Mouse (Mus musculus) forebrain, embryonic 12.5 days (tissue): ENCODE measurements around the gene Cnpy1. TPM values are rescaled to one million over a fixed set of nuclear protein-coding genes. Genes with fewer than 3 reads are reported as not detected.
A peak's percentile ranks its signal among the peaks of the same experiment; 100 is the strongest.

Experiments used
- ATAC-seq: fragments of 200-750 bp; cut with Nextera tagmentation; 2 replicates; pipeline ENCODE4 v1.8.0; 2017; ENCODE audit warnings: moderate TSS enrichment; ENCODE audit not compliant: low FRiP score
- H3K27ac ChIP-seq: fragments of 300-500 bp; sonication (generic); 2 replicates; pipeline ENCODE4 v1.5.1; 2016; ENCODE audit warnings: mild to moderate bottlenecking
- H3K27me3 ChIP-seq: fragments of 300-500 bp; sonication (generic); 2 replicates; pipeline ENCODE4 v1.6.1; 2016; ENCODE audit warnings: mild to moderate bottlenecking
- H3K36me3 ChIP-seq: fragments of 300-500 bp; sonication (generic); replicated peaks from 2 replicates; pipeline ENCODE4 v1.6.1; 2016; ENCODE audit warnings: mild to moderate bottlenecking
- H3K4me1 ChIP-seq: fragments of 300-500 bp; sonication (generic); 2 replicates; pipeline ENCODE4 v1.6.1; 2016
- H3K4me2 ChIP-seq: fragments of 300-500 bp; sonication (generic); 2 replicates; pipeline ENCODE4 v1.6.1; 2016; ENCODE audit warnings: mild to moderate bottlenecking, moderate library complexity
- H3K4me3 ChIP-seq: fragments of 300-500 bp; sonication (generic); replicated peaks from 2 replicates; pipeline ENCODE4 v1.5.1; 2016; ENCODE audit warnings: mild to moderate bottlenecking
- H3K9ac ChIP-seq: fragments of 300-500 bp; sonication (generic); 2 replicates; pipeline ENCODE4 v1.6.1; 2016; ENCODE audit warnings: mild to moderate bottlenecking
- H3K9me3 ChIP-seq: fragments of 300-500 bp; sonication (generic); 2 replicates; pipeline ENCODE4 v1.6.1; 2016
- WGBS: fragments of 180-500 bp; shearing (Covaris S2); methylation state at CpG from one replicate; pipeline ENCODE4 v1.1.7; 2016; 5-methylcytosine and 5-hydroxymethylcytosine counted together
- polyA plus RNA-seq: library from polyadenylated mRNA; unstranded; fragments of >200 nt; fragmentation: Nextera tagmentation; extraction: Ambion mirVana; gene quantifications from 2 replicates; pipeline ENCODE4 v1.2.1, GENCODE M21; 2016

Cnpy1 gene
- polyA plus RNA-seq, 1 experiment from 2014 or later: 3.2 TPM

- ATAC-seq: no peak
- Histone ChIP-seq H3K27me3 (peaks cover 4% of the 10 kb centered on the region), H3K4me3 (no peak overlapping the region), H3K4me2 (no peak overlapping the region), H3K9me3 (no peaks in the 10 kb centered on the region), H3K4me1 (peaks cover 23% of the 10 kb centered on the region), H3K27ac (no peak overlapping the region), H3K9ac (no peak overlapping the region), H3K36me3 (no peaks in the 10 kb centered on the region)
- WGBS: 79% methylated on average over 2 of the region's 2 CpGs
Observed at GRCm38 (mm10) chr5:28237715-28238114, 7.9 kb downstream of the Cnpy1 start.

GRCm38 (mm10) chr5:28237055-28237454, 8.6 kb downstream of the Cnpy1 start:
- Histone ChIP-seq H3K27me3 (peaks cover 4% of the 10 kb centered on the region), H3K27ac (no peak overlapping the region)

GRCm38 (mm10) chr5:28236098-28236497, 9.5 kb downstream of the Cnpy1 start:
- WGBS: 3% methylated on average over 6 of the region's 6 CpGs
- Histone ChIP-seq H3K9me3 (no peaks in the 10 kb centered on the region), H3K36me3 (no peaks in the 10 kb centered on the region), H3K27me3 (peaks cover 4% of the 10 kb centered on the region), H3K9ac (no peak overlapping the region), H3K27ac (no peak overlapping the region), H3K4me3 (no peak overlapping the region), H3K4me1 (peaks cover 23% of the 10 kb centered on the region), H3K4me2 (no peak overlapping the region)
- no peak for ATAC-seq

More at GRCm38 (mm10) chr5:28237055-28237454, 8.6 kb downstream of the Cnpy1 start:
- peaks cover 23% of the 10 kb centered on the region for H3K4me1 ChIP-seq
- ATAC-seq: no peak
- no peaks in the 10 kb centered on the region for H3K9me3 ChIP-seq
- no peak overlapping the region for H3K4me2 ChIP-seq
- H3K4me3 ChIP-seq: no peak overlapping the region
- WGBS: 45% methylated on average over 4 of the region's 4 CpGs
- no peak overlapping the region for H3K9ac ChIP-seq
- no peaks in the 10 kb centered on the region for H3K36me3 ChIP-seq

- Histone ChIP-seq H3K4me1 (peaks cover 12% of the 10 kb centered on the region), H3K9ac (no peak overlapping the region), H3K4me2 (no peak overlapping the region), H3K27me3 (no peaks in the 10 kb centered on the region), H3K36me3 (no peaks in the 10 kb centered on the region), H3K9me3 (no peaks in the 10 kb centered on the region), H3K27ac (no peak overlapping the region), H3K4me3 (no peak overlapping the region)
- 62% methylated on average over 3 of the region's 3 CpGs for WGBS
- ATAC-seq: no peak
Observed at GRCm38 (mm10) chr5:28232101-28232500, 13.5 kb downstream of the Cnpy1 start.

- Histone ChIP-seq H3K36me3 (no peaks in the 10 kb centered on the region), H3K9ac (no peak overlapping the region), H3K9me3 (0 out of 2 replicates have a peak, but pooled peaks cover 4% of the 10 kb centered on the region), H3K27me3 (peaks cover 22% of the 10 kb centered on the region), H3K27ac (no peak overlapping the region), H3K4me3 (no peak overlapping the region), H3K4me2 (no peak overlapping the region), H3K4me1 (no peaks in the 10 kb centered on the region)
- no peak for ATAC-seq
- 95% methylated on average over 1 of the region's 1 CpGs for WGBS
Observed at GRCm38 (mm10) chr5:28219596-28219995, 26.0 kb downstream of the Cnpy1 start.

- peaks cover 27% of the 10 kb centered on the region for H3K4me1 ChIP-seq
- ATAC-seq: no peak
- no peak overlapping the region for H3K4me3 ChIP-seq
- H3K9ac ChIP-seq: no peak overlapping the region
- no peaks in the 10 kb centered on the region for H3K9me3 ChIP-seq
- WGBS: 75% methylated on average over 2 of the region's 2 CpGs
- no peaks in the 10 kb centered on the region for H3K36me3 ChIP-seq
- H3K4me2 ChIP-seq: no peak overlapping the region
- H3K27me3 ChIP-seq: peaks cover 76% of the 10 kb centered on the region
- no peak overlapping the region for H3K27ac ChIP-seq
Observed at GRCm38 (mm10) chr5:28213441-28213840, 32.2 kb downstream of the Cnpy1 start.

- Histone ChIP-seq H3K27me3 (peaks cover 90% of the 10 kb centered on the region), H3K9ac (no peak overlapping the region), H3K27ac (no peak overlapping the region)
Observed at GRCm38 (mm10) chr5:28211651-28212310, 33.8 kb downstream of the Cnpy1 start.

GRCm38 (mm10) chr5:28210591-28211550, 34.7 kb downstream of the Cnpy1 start:
- ATAC-seq: no peak
- whole genome bisulfite sequencing: under 1% methylated on average over 29 of the region's 29 CpGs

More at GRCm38 (mm10) chr5:28211651-28212310, 33.8 kb downstream of the Cnpy1 start:
- no peaks in the 10 kb centered on the region for H3K36me3 ChIP-seq
- H3K4me3 ChIP-seq: peak overlapping the region; percentile 7; the same call in 1 of the 2 replicates
- H3K4me1 ChIP-seq: peaks cover 27% of the 10 kb centered on the region
- 0 out of 2 replicates have a peak, but pooled peaks have one; percentile 53 for ATAC-seq
- H3K9me3 ChIP-seq: no peaks in the 10 kb centered on the region
- WGBS: under 1% methylated on average over 15 of the region's 15 CpGs
- H3K4me2 ChIP-seq: peak overlapping the region; percentile 35

GRCm38 (mm10) chr5:28209549-28210431, 35.8 kb downstream of the Cnpy1 start:
- H3K4me2 ChIP-seq: peak overlapping the region; percentile 69
- H3K4me1 ChIP-seq: peaks cover 27% of the 10 kb centered on the region
- WGBS: under 1% methylated on average over 80 of the region's 80 CpGs
- H3K4me3 ChIP-seq: peak overlapping the region; percentile 39
- peaks cover 90% of the 10 kb centered on the region for H3K27me3 ChIP-seq
- no peaks in the 10 kb centered on the region for H3K9me3 ChIP-seq
- peak; percentile 49 for ATAC-seq
- H3K9ac ChIP-seq: peak overlapping the region; percentile 29; the same call in 1 of the 2 replicates
- no peaks in the 10 kb centered on the region for H3K36me3 ChIP-seq
- no peak overlapping the region for H3K27ac ChIP-seq

More at GRCm38 (mm10) chr5:28210591-28211550, 34.7 kb downstream of the Cnpy1 start:
- Histone ChIP-seq H3K36me3 (no peaks in the 10 kb centered on the region), H3K4me1 (peaks cover 27% of the 10 kb centered on the region), H3K27me3 (peaks cover 90% of the 10 kb centered on the region), H3K9me3 (no peaks in the 10 kb centered on the region), H3K4me3 (no peak overlapping the region), H3K27ac (no peak overlapping the region), H3K9ac (no peak overlapping the region), H3K4me2 (peak overlapping the region; percentile 69; the same call in 1 of the 2 replicates)

DNA sequence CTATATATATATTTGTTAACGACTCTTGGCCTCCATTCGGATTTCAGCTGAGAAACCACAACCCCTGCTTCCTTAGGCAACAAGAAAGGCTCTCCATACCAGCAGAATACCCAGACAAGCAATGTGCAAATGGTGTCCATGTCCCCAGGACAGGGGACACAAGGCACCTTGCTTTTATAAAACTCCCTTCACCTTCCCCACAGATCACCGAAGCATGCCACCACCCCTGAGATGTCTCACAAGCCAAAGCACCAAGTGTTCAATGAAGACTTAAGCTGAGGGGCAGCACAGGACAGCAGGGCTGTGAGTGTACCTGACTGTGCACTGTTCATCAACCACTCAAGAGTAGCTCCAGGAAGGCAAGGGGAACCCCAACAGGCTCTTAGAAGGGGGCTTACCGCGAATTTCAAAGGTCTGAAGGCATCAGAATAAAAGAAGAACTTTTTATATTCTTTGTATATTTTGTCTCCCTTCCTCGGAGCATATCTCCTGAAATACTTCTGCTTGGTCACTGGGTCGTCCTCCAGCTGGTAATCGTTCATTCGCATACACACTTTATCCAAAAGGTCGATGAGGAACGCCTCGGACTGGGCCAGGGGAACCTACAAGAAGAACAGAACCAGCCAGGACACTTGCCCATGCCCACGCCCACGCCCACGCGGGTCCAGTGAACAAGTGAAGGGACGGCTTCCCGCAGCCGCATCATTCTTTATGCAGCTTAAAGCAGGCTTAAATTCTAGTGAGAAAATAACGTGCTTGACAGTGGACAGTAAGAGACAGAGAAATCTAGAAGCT, 36.7 kb downstream of the Cnpy1 start:
- WGBS: 12% methylated on average over 20 of the region's 20 CpGs
- no peak overlapping the region for H3K9ac ChIP-seq
- ATAC-seq: no peak
- peaks cover 90% of the 10 kb centered on the region for H3K27me3 ChIP-seq
- H3K9me3 ChIP-seq: no peaks in the 10 kb centered on the region
- H3K27ac ChIP-seq: no peak overlapping the region
- H3K36me3 ChIP-seq: no peaks in the 10 kb centered on the region
- peak overlapping the region; percentile 39; the same call in 1 of the 2 replicates for H3K4me3 ChIP-seq
- peaks cover 27% of the 10 kb centered on the region for H3K4me1 ChIP-seq
- H3K4me2 ChIP-seq: peak overlapping the region; percentile 69

- H3K4me2 ChIP-seq: no peak overlapping the region
- WGBS: 56% methylated on average over 4 of the region's 4 CpGs
Observed at GRCm38 (mm10) chr5:28207043-28207442, 38.6 kb downstream of the Cnpy1 start.

More at GRCm38 (mm10) chr5:28207043-28207442, 38.6 kb downstream of the Cnpy1 start:
- Histone ChIP-seq H3K4me3 (no peak overlapping the region), H3K4me1 (peaks cover 25% of the 10 kb centered on the region), H3K27me3 (peaks cover 92% of the 10 kb centered on the region), H3K9ac (no peak overlapping the region), H3K36me3 (no peaks in the 10 kb centered on the region), H3K27ac (no peak overlapping the region), H3K9me3 (no peaks in the 10 kb centered on the region)
- ATAC-seq: no peak
